Mouse (Mus musculus) embryonic fibroblast, embryonic 13.5 days (primary cell): ENCODE measurements around the gene Pepd.

Experiments
- CTCF ChIP-seq: IDR thresholded peaks from 2 replicates; pipeline ENCODE4 v1.5.1; 2011; ENCODE audit warnings: mild to moderate bottlenecking, control low read depth, low read length, moderate library complexity, borderline replicate concordance; ENCODE audit not compliant: insufficient read depth
- POLR2A ChIP-seq: IDR thresholded peaks from 2 replicates; pipeline ENCODE4 v1.6.1; 2011; ENCODE audit warnings: low read depth, mild to moderate bottlenecking, control low read depth, low read length, moderate library complexity

DNA sequence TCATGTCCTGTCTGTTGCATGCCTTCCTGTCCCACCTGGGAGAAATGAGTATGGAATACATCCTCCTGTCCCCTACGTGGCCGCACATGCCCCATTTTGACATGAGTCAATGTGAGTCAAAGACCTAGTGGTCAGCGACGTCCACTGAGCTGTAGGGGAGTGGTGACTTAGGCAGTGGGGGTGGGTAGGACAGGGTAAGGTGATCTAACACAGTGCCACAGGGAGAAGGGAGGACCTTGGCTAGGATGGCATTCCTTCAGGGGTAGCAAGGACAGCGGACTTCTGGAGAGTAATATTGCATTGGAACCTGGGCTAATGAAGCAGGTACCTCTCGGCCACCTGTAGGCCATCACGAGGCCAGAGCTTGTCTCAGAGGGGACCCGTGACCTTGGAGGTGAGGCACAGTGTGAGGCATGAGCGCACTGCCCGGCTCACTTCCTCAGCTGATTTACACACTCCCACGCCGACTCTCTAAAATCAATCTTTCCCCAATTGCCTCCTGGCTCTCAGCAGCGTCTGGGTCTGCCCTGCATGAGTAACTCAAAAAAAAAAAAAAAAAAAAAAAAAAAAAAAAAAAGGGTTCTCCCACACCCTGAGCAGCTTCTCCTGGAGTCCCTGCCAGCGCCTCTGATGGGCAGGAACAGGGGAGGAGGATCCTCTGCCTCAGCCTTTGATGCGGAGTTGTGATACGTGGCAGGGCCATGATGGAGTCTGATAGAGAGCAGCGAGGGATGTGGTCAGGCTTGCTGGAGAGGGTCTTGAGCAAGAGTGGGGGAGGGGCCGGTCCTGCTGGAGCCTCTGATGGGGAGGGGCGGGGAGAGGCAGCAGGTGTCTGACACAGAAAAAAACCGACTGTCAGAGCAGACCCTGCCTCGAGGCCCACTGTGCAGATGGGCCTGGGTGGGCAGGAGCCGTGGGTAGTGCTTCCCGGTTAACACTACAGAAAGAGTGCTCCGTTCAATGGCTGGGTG lies 1.8 kb upstream of the Pepd start:
- TF ChIP-seq CTCF: no peak
- TF ChIP-seq POLR2A: no peak
